Mouse (Mus musculus): ENCODE measurements around the gene E030025P04Rik. TPM values are rescaled to one million over a fixed set of nuclear protein-coding genes. Genes with fewer than 3 reads are reported as not detected.

The E030025P04Rik gene
- polyA plus RNA-seq, 1 experiment from 2014 or later: not detected

- H3K4me3 ChIP-seq: no peak overlapping the region
- no peaks in the 10 kb centered on the region for H3K27me3 ChIP-seq
- no peaks in the 10 kb centered on the region for H3K9me3 ChIP-seq
- no peak for ATAC-seq (ENCODE audit: low FRiP score, low read depth)
- WGBS: 54% methylated on average over 7 of the region's 7 CpGs
- 0 out of 2 replicates have a peak, but pooled peaks cover 3% of the 10 kb centered on the region for H3K4me1 ChIP-seq (replicated peaks)
- no peaks in the 10 kb centered on the region for H3K36me3 ChIP-seq
- H3K4me2 ChIP-seq: no peak overlapping the region
- no peak overlapping the region for H3K27ac ChIP-seq (replicated peaks)
- H3K9ac ChIP-seq: no peak overlapping the region
These were observed 747 bp upstream of the E030025P04Rik start for GRCm38 (mm10) chr11:109144890-109145341.

GRCm38 (mm10) chr11:109126482-109126881 lies 17.7 kb downstream of the E030025P04Rik start:
- ATAC-seq (ENCODE audit: low FRiP score, low read depth): no peak
- Histone ChIP-seq H3K27me3 (no peaks in the 10 kb centered on the region), H3K9me3 (no peaks in the 10 kb centered on the region), H3K9ac (no peak overlapping the region), H3K4me2 (no peak overlapping the region), H3K27ac (replicated peaks) (no peak overlapping the region), H3K36me3 (no peaks in the 10 kb centered on the region), H3K4me3 (no peak overlapping the region), H3K4me1 (replicated peaks) (no peaks in the 10 kb centered on the region)
- WGBS: 76% methylated on average over 7 of the region's 7 CpGs

GRCm38 (mm10) chr11:109125451-109125850 lies 18.7 kb downstream of the E030025P04Rik start:
- no peaks in the 10 kb centered on the region for H3K27me3 ChIP-seq
- WGBS: 78% methylated on average over 5 of the region's 5 CpGs
- H3K27ac ChIP-seq (replicated peaks): no peak overlapping the region
- H3K4me1 ChIP-seq (replicated peaks): no peaks in the 10 kb centered on the region
- no peak overlapping the region for H3K9ac ChIP-seq
- no peak overlapping the region for H3K4me2 ChIP-seq
- H3K36me3 ChIP-seq: no peaks in the 10 kb centered on the region
- no peak for ATAC-seq (ENCODE audit: low FRiP score, low read depth)
- H3K4me3 ChIP-seq: no peak overlapping the region
- no peaks in the 10 kb centered on the region for H3K9me3 ChIP-seq

GRCm38 (mm10) chr11:109124284-109124683 lies 19.9 kb downstream of the E030025P04Rik start:
- Histone ChIP-seq H3K36me3 (no peaks in the 10 kb centered on the region), H3K9me3 (no peaks in the 10 kb centered on the region), H3K4me3 (no peak overlapping the region), H3K9ac (no peak overlapping the region), H3K4me1 (replicated peaks) (no peaks in the 10 kb centered on the region), H3K4me2 (no peak overlapping the region), H3K27me3 (no peaks in the 10 kb centered on the region), H3K27ac (replicated peaks) (no peak overlapping the region)
- 60% methylated on average over 3 of the region's 3 CpGs for WGBS
- ATAC-seq (ENCODE audit: low FRiP score, low read depth): no peak

GRCm38 (mm10) chr11:109109826-109110346 lies 34.3 kb downstream of the E030025P04Rik start:
- H3K27ac ChIP-seq (replicated peaks): no peak overlapping the region
- H3K9me3 ChIP-seq: no peaks in the 10 kb centered on the region
- WGBS: 20% methylated on average over 11 of the region's 11 CpGs
- no peak for ATAC-seq (ENCODE audit: low FRiP score, low read depth)
- peaks cover 20% of the 10 kb centered on the region for H3K4me1 ChIP-seq (replicated peaks)
- no peak overlapping the region for H3K4me3 ChIP-seq
- no peak overlapping the region for H3K9ac ChIP-seq
- no peak overlapping the region for H3K4me2 ChIP-seq
- H3K27me3 ChIP-seq: no peaks in the 10 kb centered on the region
- no peaks in the 10 kb centered on the region for H3K36me3 ChIP-seq

- H3K27ac ChIP-seq (replicated peaks): no peak overlapping the region
- ATAC-seq (ENCODE audit: low FRiP score, low read depth): no peak
- no peak overlapping the region for H3K9ac ChIP-seq
- H3K4me3 ChIP-seq: no peak overlapping the region
- peaks cover 20% of the 10 kb centered on the region for H3K4me1 ChIP-seq (replicated peaks)
- no peak overlapping the region for H3K4me2 ChIP-seq
- H3K9me3 ChIP-seq: no peaks in the 10 kb centered on the region
- no peaks in the 10 kb centered on the region for H3K36me3 ChIP-seq
- H3K27me3 ChIP-seq: no peaks in the 10 kb centered on the region
These were observed 35.1 kb downstream of the E030025P04Rik start for GRCm38 (mm10) chr11:109109056-109109455.

GRCm38 (mm10) chr11:109107518-109108205 lies 36.5 kb downstream of the E030025P04Rik start:
- ATAC-seq (ENCODE audit: low FRiP score, low read depth): no peak
- no peaks in the 10 kb centered on the region for H3K9me3 ChIP-seq
- no peak overlapping the region for H3K4me3 ChIP-seq
- 0 out of 2 replicates have a peak overlapping the region, but pooled peaks have one; percentile 27 for H3K9ac ChIP-seq
- H3K4me2 ChIP-seq: no peak overlapping the region
- H3K27ac ChIP-seq (replicated peaks): peak overlapping the region; percentile 74
- WGBS: 21% methylated on average over 11 of the region's 11 CpGs
- H3K4me1 ChIP-seq (replicated peaks): peaks cover 20% of the 10 kb centered on the region
- H3K27me3 ChIP-seq: no peaks in the 10 kb centered on the region
- H3K36me3 ChIP-seq: no peaks in the 10 kb centered on the region

- Histone ChIP-seq H3K27ac (replicated peaks) (peak overlapping the region; percentile 74), H3K4me3 (no peak overlapping the region), H3K36me3 (no peaks in the 10 kb centered on the region), H3K4me2 (no peak overlapping the region), H3K4me1 (replicated peaks) (peaks cover 20% of the 10 kb centered on the region), H3K9me3 (no peaks in the 10 kb centered on the region), H3K9ac (no peak overlapping the region), H3K27me3 (no peaks in the 10 kb centered on the region)
- peak; percentile 66; the same call in 1 of the 2 replicates for ATAC-seq (ENCODE audit: low FRiP score, low read depth)
- 7% methylated on average over 8 of the region's 8 CpGs for WGBS
These were observed 37.4 kb downstream of the E030025P04Rik start for GRCm38 (mm10) chr11:109106751-109107150.

GRCm38 (mm10) chr11:109106181-109106580 lies 38.0 kb downstream of the E030025P04Rik start:
- H3K4me2 ChIP-seq: no peak overlapping the region
- no peaks in the 10 kb centered on the region for H3K9me3 ChIP-seq
- H3K36me3 ChIP-seq: no peaks in the 10 kb centered on the region
- H3K27ac ChIP-seq (replicated peaks): peak overlapping the region; percentile 74
- no peak for ATAC-seq (ENCODE audit: low FRiP score, low read depth)
- no peak overlapping the region for H3K4me3 ChIP-seq
- no peaks in the 10 kb centered on the region for H3K27me3 ChIP-seq
- H3K4me1 ChIP-seq (replicated peaks): peaks cover 20% of the 10 kb centered on the region
- H3K9ac ChIP-seq: no peak overlapping the region
- WGBS: 33% methylated on average over 5 of the region's 5 CpGs

GRCm38 (mm10) chr11:109103386-109103785 lies 40.8 kb downstream of the E030025P04Rik start:
- H3K9ac ChIP-seq: no peak overlapping the region
- no peak overlapping the region for H3K27ac ChIP-seq (replicated peaks)
- peaks cover 27% of the 10 kb centered on the region for H3K4me1 ChIP-seq (replicated peaks)
- no peaks in the 10 kb centered on the region for H3K27me3 ChIP-seq
- no peak overlapping the region for H3K4me2 ChIP-seq
- WGBS: 87% methylated on average over 3 of the region's 3 CpGs
- no peaks in the 10 kb centered on the region for H3K36me3 ChIP-seq
- no peak overlapping the region for H3K4me3 ChIP-seq
- no peaks in the 10 kb centered on the region for H3K9me3 ChIP-seq
- ATAC-seq (ENCODE audit: low FRiP score, low read depth): no peak

GRCm38 (mm10) chr11:109102646-109103045 lies 41.5 kb downstream of the E030025P04Rik start:
- WGBS: 92% methylated on average over 8 of the region's 8 CpGs
- Histone ChIP-seq H3K9ac (no peak overlapping the region), H3K4me1 (replicated peaks) (peaks cover 31% of the 10 kb centered on the region), H3K4me3 (no peak overlapping the region), H3K4me2 (no peak overlapping the region), H3K36me3 (no peaks in the 10 kb centered on the region), H3K27me3 (no peaks in the 10 kb centered on the region), H3K9me3 (no peaks in the 10 kb centered on the region), H3K27ac (replicated peaks) (no peak overlapping the region)
- no peak for ATAC-seq (ENCODE audit: low FRiP score, low read depth)

- H3K4me2 ChIP-seq: no peak overlapping the region
- 88% methylated on average over 6 of the region's 6 CpGs for WGBS
- H3K4me1 ChIP-seq (replicated peaks): peaks cover 14% of the 10 kb centered on the region
These were observed 43.9 kb downstream of the E030025P04Rik start for GRCm38 (mm10) chr11:109100266-109100665.

More at GRCm38 (mm10) chr11:109100266-109100665, 43.9 kb downstream of the E030025P04Rik start:
- Histone ChIP-seq H3K36me3 (no peaks in the 10 kb centered on the region), H3K27ac (replicated peaks) (no peak overlapping the region), H3K27me3 (no peaks in the 10 kb centered on the region), H3K9ac (no peak overlapping the region), H3K9me3 (no peaks in the 10 kb centered on the region), H3K4me3 (no peak overlapping the region)
- ATAC-seq (ENCODE audit: low FRiP score, low read depth): no peak

All from hindbrain, embryonic 15.5 days (tissue).